In the genomic region with DNA sequence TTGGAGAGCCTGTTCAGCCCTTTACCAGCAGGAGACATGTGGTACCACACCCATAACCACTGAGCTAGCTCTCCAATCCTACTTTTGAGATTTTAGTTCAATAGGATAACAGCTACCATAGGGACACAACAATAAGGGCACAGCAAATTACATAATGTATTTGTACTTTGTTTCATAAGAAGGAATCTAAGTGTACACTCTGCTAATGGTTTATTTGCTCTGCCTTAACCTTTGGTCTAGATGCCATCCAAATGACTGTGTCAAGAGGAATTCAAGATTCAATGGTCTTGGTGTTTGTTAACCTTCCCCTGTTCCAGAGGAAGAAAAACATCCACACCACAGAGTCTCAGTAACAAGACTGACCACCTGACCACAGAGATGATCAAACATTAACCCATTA, we compare ENCODE assay signal across 26 mouse cellular contexts. TPM values are rescaled to one million over a fixed set of nuclear protein-coding genes. Genes with fewer than 3 reads are reported as not detected.
DNase-seq lines count a peak whose midpoint lies in the region; ATAC-seq and TF ChIP-seq lines count a peak whose summit lies in the region.
"Had no signal": no experiment of that assay in that cellular context is flagged by ENCODE, and none has a peak within 500 bp of the region (broad histone marks: within the 10 kb centered on the region; RNA-seq: fewer than 3 reads in every experiment).

No protein-coding gene starts in this region.

- no peaks in the 10 kb centered on the region; the same call in 1 of the 2 replicates for H3K36me3 ChIP-seq in heart, adult 2 months (ENCODE audit: control insufficient read depth, insufficient read depth, low read length)
- H3K36me3 ChIP-seq in liver, postnatal 0 days (replicated peaks; ENCODE audit: insufficient read depth, low read length) = no peaks in the 10 kb centered on the region
- no peaks in the 10 kb centered on the region for H3K36me3 ChIP-seq in intestine, embryonic 14.5 days (ENCODE audit: control insufficient read depth, insufficient read depth, low read length)
- no peaks in the 10 kb centered on the region for H3K36me3 ChIP-seq in stomach, postnatal 0 days (ENCODE audit: control insufficient read depth, insufficient read depth, low read length)
- H3K36me3 ChIP-seq: embryonic facial prominence, embryonic 12.5 days; G1E; midbrain, embryonic 12.5 days had no signal

- DNase-seq in heart, adult 2 months = no peak
- DNase-seq in heart, postnatal 10 days = no peak
- DNase-seq in liver, postnatal 0 days = no peak
- DNase-seq in liver = no peak
- no peak for DNase-seq in intestine, embryonic 14.5 days (ENCODE audit: low spot score)
- no peak for DNase-seq in stomach, postnatal 0 days (ENCODE audit: low spot score)
- DNase-seq: adrenal gland, postnatal 14 days; cerebellum, adult 11 months; cerebellum, postnatal 10 days; gastrocnemius, postnatal 14 days; right cerebral cortex, adult 18-20 months had no signal

- H3K27ac ChIP-seq in heart, adult 2 months = peak overlapping the region; percentile 9; the same call in 1 of the 2 replicates
- no peak overlapping the region for H3K27ac ChIP-seq in liver, postnatal 0 days (ENCODE audit: low read depth)
- H3K27ac ChIP-seq in intestine, embryonic 14.5 days (ENCODE audit: low read depth) = no peak overlapping the region
- H3K27ac ChIP-seq in stomach, postnatal 0 days (replicated peaks) = no peak overlapping the region
- H3K27ac ChIP-seq: embryonic facial prominence, embryonic 12.5 days; layer of hippocampus, adult 2 months; left cerebral cortex, adult 2 months; liver, embryonic 14.5 days; midbrain, embryonic 12.5 days had no signal

- H3K4me2 ChIP-seq in liver, postnatal 0 days (ENCODE audit: low read depth, low read length) = no peak overlapping the region
- H3K4me2 ChIP-seq in intestine, embryonic 14.5 days (ENCODE audit: low read length) = no peak overlapping the region
- H3K4me2 ChIP-seq in stomach, postnatal 0 days (replicated peaks; ENCODE audit: low read depth) = no peak overlapping the region
- H3K4me2 ChIP-seq: embryonic facial prominence, embryonic 12.5 days; midbrain, embryonic 12.5 days had no signal

- TF ChIP-seq POLR2A in heart, adult 2 months (IDR thresholded peaks at IDR 0.05; ENCODE audit: insufficient read depth, low read depth, low read length) = no peak

- no peak for TF ChIP-seq EP300 in heart, adult 2 months (IDR thresholded peaks at IDR 0.05; ENCODE audit: insufficient read depth, low read depth, low read length)
- peak; percentile 32; the same call in 1 of the 2 replicates for TF ChIP-seq EP300 in liver, postnatal 0 days (IDR thresholded peaks at IDR 0.05; ENCODE audit: low read depth)
- no peak for TF ChIP-seq EP300 in stomach, postnatal 0 days (optimal IDR thresholded peaks at IDR 0.05)

- no peaks in the 10 kb centered on the region; the same call in 1 of the 2 replicates for H3K4me1 ChIP-seq in heart, adult 2 months (ENCODE audit: control insufficient read depth, insufficient read depth, low read length)
- no peaks in the 10 kb centered on the region for H3K4me1 ChIP-seq in liver, postnatal 0 days (ENCODE audit: insufficient read depth)
- H3K4me1 ChIP-seq in intestine, embryonic 14.5 days (replicated peaks; ENCODE audit: control insufficient read depth, insufficient read depth, low read length) = no peaks in the 10 kb centered on the region
- no peaks in the 10 kb centered on the region for H3K4me1 ChIP-seq in stomach, postnatal 0 days (replicated peaks; ENCODE audit: control insufficient read depth, insufficient read depth)
- H3K4me1 ChIP-seq: midbrain, embryonic 12.5 days had no signal

- H3K4me3 ChIP-seq in heart, adult 2 months = no peak overlapping the region
- H3K4me3 ChIP-seq in liver, postnatal 0 days (ENCODE audit: low read depth, low read length) = no peak overlapping the region
- no peak overlapping the region for H3K4me3 ChIP-seq in intestine, embryonic 14.5 days (ENCODE audit: low read depth, low read length)
- H3K4me3 ChIP-seq in stomach, postnatal 0 days (ENCODE audit: low read depth, low read length) = no peak overlapping the region
- H3K4me3 ChIP-seq: embryonic facial prominence, embryonic 12.5 days; layer of hippocampus, adult 2 months; left cerebral cortex, adult 2 months; midbrain, embryonic 12.5 days had no signal

- intact Hi-C loops in heart, adult 2 months (cut with DNase I) = no loop called here
- intact Hi-C loops in heart, postnatal 10 days (cut with DNase I) = no loop called here

- H3K79me2 ChIP-seq in heart, adult 2 months (replicated peaks; ENCODE audit: control insufficient read depth, insufficient read depth, low read length) = no peaks in the 10 kb centered on the region

- TF ChIP-seq CTCF in heart, adult 2 months (IDR thresholded peaks at IDR 0.05) = 0 out of 2 replicates have a peak, but pooled peaks have one; percentile 6
- no peak for TF ChIP-seq CTCF in liver, postnatal 0 days (IDR thresholded peaks at IDR 0.05; ENCODE audit: low read depth)
- TF ChIP-seq CTCF in stomach, postnatal 0 days (IDR thresholded peaks at IDR 0.05; ENCODE audit: low read depth) = no peak

- ATAC-seq in liver, postnatal 0 days = peak; percentile 76
- peak; percentile 44; the same call in 1 of the 2 replicates for ATAC-seq in intestine, embryonic 14.5 days (replicated peaks; ENCODE audit: low FRiP score, low TSS enrichment, low read depth)
- peak; percentile 91 for ATAC-seq in stomach, postnatal 0 days (ENCODE audit: low FRiP score, low TSS enrichment)
- no peak for ATAC-seq in frontal cortex, adult (ENCODE audit: low TSS enrichment)
- ATAC-seq: forebrain, embryonic 14.5 days had no signal

- no peaks in the 10 kb centered on the region for H3K9me3 ChIP-seq in liver, postnatal 0 days (ENCODE audit: low read length)
- no peaks in the 10 kb centered on the region for H3K9me3 ChIP-seq in intestine, embryonic 14.5 days (ENCODE audit: control insufficient read depth, low read length)
- H3K9me3 ChIP-seq in stomach, postnatal 0 days (ENCODE audit: control insufficient read depth, low read length) = no peaks in the 10 kb centered on the region
- H3K9me3 ChIP-seq: embryonic facial prominence, embryonic 12.5 days; G1E; midbrain, embryonic 12.5 days had no signal

- H3K9ac ChIP-seq in heart, adult 2 months (ENCODE audit: low read depth, low read length) = no peak overlapping the region
- no peak overlapping the region for H3K9ac ChIP-seq in liver, postnatal 0 days (replicated peaks)
- no peak overlapping the region for H3K9ac ChIP-seq in intestine, embryonic 14.5 days (ENCODE audit: low read length)
- H3K9ac ChIP-seq in stomach, postnatal 0 days (ENCODE audit: low read length) = no peak overlapping the region
- H3K9ac ChIP-seq: embryonic facial prominence, embryonic 12.5 days; liver, embryonic 14.5 days; midbrain, embryonic 12.5 days had no signal

- H3K27me3 ChIP-seq in heart, adult 2 months (ENCODE audit: control insufficient read depth, insufficient read depth, low read length) = no peaks in the 10 kb centered on the region
- H3K27me3 ChIP-seq in liver, postnatal 0 days (ENCODE audit: insufficient read depth, low read length) = no peaks in the 10 kb centered on the region
- H3K27me3 ChIP-seq in intestine, embryonic 14.5 days (replicated peaks; ENCODE audit: control insufficient read depth, insufficient read depth, low read length) = no peaks in the 10 kb centered on the region
- no peaks in the 10 kb centered on the region for H3K27me3 ChIP-seq in stomach, postnatal 0 days (ENCODE audit: control insufficient read depth, insufficient read depth, low read length)
- H3K27me3 ChIP-seq: midbrain, embryonic 12.5 days had no signal

RNA-seq across cellular contexts. Expression of a gene that starts 11.7 kb away (rescaled TPM):
- 10 to 100 TPM; 28.3 to 29.2 TPM for total RNA-seq in heart, adult 2 months (2021)
- polyA plus RNA-seq in heart, adult 2 months (2012; rRNA removed) = 56.5 and 61.1 TPM in 2 replicates
- total RNA-seq in heart, postnatal 10 days (2021) = 10 to 100 TPM; 15.3 to 20.0 TPM
- 10.5 and 12.6 TPM in 2 replicates for polyA plus RNA-seq in liver, postnatal 0 days (2015; fragmentation: Nextera tagmentation; extraction: Ambion mirVana)
- polyA plus RNA-seq in intestine, embryonic 14.5 days (2014; fragmentation: Nextera tagmentation; extraction: Ambion mirVana) = 1.7 and 2.6 TPM in 2 replicates
- polyA plus RNA-seq in stomach, postnatal 0 days (2015; fragmentation: Nextera tagmentation; extraction: Ambion mirVana) = 1.2 and 1.4 TPM in 2 replicates
- total RNA-seq: G1E; monocyte, adult 5-6 weeks had no signal
- polyA plus RNA-seq: G1E; hindbrain, embryonic 11.5 days; limb, embryonic 11.5 days; midbrain, embryonic 12.5 days; neural tube, embryonic 11.5 days had no signal

RNA-seq across cellular contexts. Expression of a gene that starts 58.4 kb away (rescaled TPM):
- total RNA-seq in heart, adult 2 months (2021) = not detected
- polyA plus RNA-seq in heart, adult 2 months (2012; rRNA removed) = not detected in 2 replicates
- total RNA-seq in heart, postnatal 10 days (2021) = not detected
- 16.1 and 18.5 TPM in 2 replicates for polyA plus RNA-seq in liver, postnatal 0 days (2015; fragmentation: Nextera tagmentation; extraction: Ambion mirVana)
- not detected in 2 replicates for polyA plus RNA-seq in intestine, embryonic 14.5 days (2014; fragmentation: Nextera tagmentation; extraction: Ambion mirVana)
- polyA plus RNA-seq in stomach, postnatal 0 days (2015; fragmentation: Nextera tagmentation; extraction: Ambion mirVana) = 0.08 and 0.21 TPM in 2 replicates
- total RNA-seq: gastrocnemius, postnatal 14 days; heart, adult 8-10 months; layer of hippocampus, adult 2 months; left cerebral cortex, adult 2 months; monocyte, adult 5-6 weeks had no signal
- polyA plus RNA-seq: brain, embryonic 14.5 days; embryonic facial prominence, embryonic 12.5 days; forebrain, embryonic 14.5 days; G1E; heart, embryonic 16.5 days; hindbrain, embryonic 11.5 days; limb, embryonic 11.5 days; liver, embryonic 14.5 days; midbrain, embryonic 12.5 days; neural tube, embryonic 11.5 days had no signal

Comparison
In these comparisons a context has a peak if more than half of its experiments do, and no peak if none do; other contexts are left out.
1. RNA of a gene that starts 58.4 kb away (polyA plus RNA-seq): 16.1 to 18.5 TPM in liver, postnatal 0 days; 0.08 to 0.21 TPM in stomach, postnatal 0 days, not detected in heart, adult 2 months and not detected in intestine, embryonic 14.5 days; every median in the first group is over 10 times any median in the second.